8 mouse cellular contexts compared by ENCODE assay signal in genomic region chr7:18926041-18926790, GRCm38 (mm10). TPM values are rescaled to one million over a fixed set of nuclear protein-coding genes. Genes with fewer than 3 reads are reported as not detected.
DNase-seq lines count a peak whose midpoint lies in the region; ATAC-seq and TF ChIP-seq lines count a peak whose summit lies in the region.

No protein-coding gene starts in this region.

- H3K36me3 ChIP-seq in lung, embryonic 14.5 days (ENCODE audit: insufficient read depth), result no peaks in the 10 kb centered on the region
- H3K36me3 ChIP-seq in small intestine, adult 2 months (ENCODE audit: control insufficient read depth, insufficient read depth, low read length), result no peaks in the 10 kb centered on the region

- H3K9ac ChIP-seq in lung, embryonic 14.5 days, result peak overlapping the region; percentile 65

- H3K4me2 ChIP-seq in lung, embryonic 14.5 days, result peak overlapping the region; percentile 82

- peaks cover 34% of the 10 kb centered on the region for H3K27me3 ChIP-seq in lung, embryonic 14.5 days (ENCODE audit: insufficient read depth, low read length)
- peaks cover 24% of the 10 kb centered on the region for H3K27me3 ChIP-seq in small intestine, adult 2 months (ENCODE audit: control insufficient read depth, insufficient read depth, low read length)

- H3K27ac ChIP-seq in left cerebral cortex, adult 2 months, result peak overlapping the region; percentile 96
- peak overlapping the region; percentile 52; the same call in 1 of the 2 replicates for H3K27ac ChIP-seq in lung, embryonic 14.5 days (ENCODE audit: low read depth)
- no peak overlapping the region for H3K27ac ChIP-seq in small intestine, adult 2 months (ENCODE audit: insufficient read depth, low read depth, low read length)

- intact Hi-C loops in left cerebral cortex, adult 2 months (cut with DNase I), result loop anchor here (2.0 kb wide), 1 partner anchor 25 kb away; no protein-coding TSS in a partner anchor

- H3K4me1 ChIP-seq in lung, embryonic 14.5 days (ENCODE audit: insufficient read depth), result no peaks in the 10 kb centered on the region
- H3K4me1 ChIP-seq in small intestine, adult 2 months (ENCODE audit: control insufficient read depth, insufficient read depth, insufficient read length, low read length), result peaks cover 2% of the 10 kb centered on the region; the same call in 1 of the 2 replicates

- no peak for TF ChIP-seq POLR2A in small intestine, adult 2 months (IDR thresholded peaks at IDR 0.05; ENCODE audit: low read depth, low read length)

- 2% methylated on average over 33 of the region's 42 CpGs for WGBS in lung, embryonic 14.5 days
- 5% methylated on average over 42 of the region's 42 CpGs for WGBS in small intestine, adult 2 months

- H3K9me3 ChIP-seq in lung, embryonic 14.5 days (ENCODE audit: low read depth, low read length), result no peaks in the 10 kb centered on the region

- DNase-seq in left cerebral cortex, adult 2 months (ENCODE audit: extremely low spot score in 1 of 2, low spot score in 2 of 2), result peak in 1 of 2 experiments; percentile 53
- DNase-seq in left cerebral cortex, adult 9 months (ENCODE audit: low spot score in 2 of 2), result no peak
- peak; percentile 53 for DNase-seq in cerebellum, adult 8-10 months
- peak; percentile 80 for DNase-seq in heart, adult 8-10 months (ENCODE audit: low spot score)
- peak; percentile 57 for DNase-seq in kidney, adult 18-20 months
- DNase-seq in lung, embryonic 14.5 days, result peak; percentile 30

- H3K4me3 ChIP-seq in left cerebral cortex, adult 2 months, result peak overlapping the region; percentile 88
- H3K4me3 ChIP-seq in lung, embryonic 14.5 days (ENCODE audit: low read depth, low read length), result peak overlapping the region; percentile 44
- H3K4me3 ChIP-seq in small intestine, adult 2 months (ENCODE audit: low read depth, low read length), result peak overlapping the region; percentile 54

- peak; percentile 66 for ATAC-seq in lung, embryonic 14.5 days (ENCODE audit: insufficient read depth)
- ATAC-seq in megakaryocyte-erythroid progenitor cell, adult 5-6 weeks (replicated peaks; ENCODE audit: low FRiP score, low TSS enrichment, poor library complexity, severe bottlenecking), result no peak

- TF ChIP-seq CTCF in left cerebral cortex, adult 2 months (IDR thresholded peaks at IDR 0.05), result no peak
- TF ChIP-seq CTCF in lung, embryonic 14.5 days (IDR thresholded peaks at IDR 0.05; ENCODE audit: low read depth), result no peak
- TF ChIP-seq CTCF in small intestine, adult 2 months (IDR thresholded peaks at IDR 0.05; ENCODE audit: extremely low read depth, insufficient read length, insufficient replicate concordance, low read depth, low read length), result no peak

RNA-seq across cellular contexts. Expression of gene Nova2, which starts 0.5 kb away (rescaled TPM):
- total RNA-seq in left cerebral cortex, adult 2 months (2021), result 10 to 100 TPM; 79.9 to 86.4 TPM
- 1 to 10 TPM; 3.2 to 5.5 (median 5.1) TPM for total RNA-seq in heart, adult 8-10 months (2022)
- 1.2 TPM in 2 replicates for polyA plus RNA-seq in lung, embryonic 14.5 days (2014; fragmentation: Nextera tagmentation; extraction: Ambion mirVana)
- polyA plus RNA-seq in small intestine, adult 2 months (2012; rRNA removed), result 0.41 and 0.55 TPM in 2 replicates
- not detected in 2 replicates for total RNA-seq in megakaryocyte-erythroid progenitor cell, adult 5-6 weeks (2014; fragmentation: Nextera tagmentation)
- total RNA-seq in megakaryocyte-erythroid progenitor cell, adult 5-6 weeks (2017), result not detected in 2 replicates

RNA-seq across cellular contexts. Expression of gene Ccdc61, which starts 16.0 kb away (rescaled TPM):
- total RNA-seq in left cerebral cortex, adult 2 months (2021), result 10 to 100 TPM; 10.5 to 11.0 TPM
- 10 to 100 TPM in 1 of 4 experiments, 1 to 10 TPM in 3; 7.4 to 10.7 (median 8.9) TPM for total RNA-seq in heart, adult 8-10 months (2022)
- 20.4 and 24.7 TPM in 2 replicates for polyA plus RNA-seq in lung, embryonic 14.5 days (2014; fragmentation: Nextera tagmentation; extraction: Ambion mirVana)
- 11.1 and 21.4 TPM in 2 replicates for polyA plus RNA-seq in small intestine, adult 2 months (2012; rRNA removed)
- total RNA-seq in megakaryocyte-erythroid progenitor cell, adult 5-6 weeks (2014; fragmentation: Nextera tagmentation), result 23.6 and 42.3 TPM in 2 replicates
- 6.8 and 13.3 TPM in 2 replicates for total RNA-seq in megakaryocyte-erythroid progenitor cell, adult 5-6 weeks (2017)

RNA-seq across cellular contexts. Expression of gene Pglyrp1, which starts 55.1 kb away (rescaled TPM):
- total RNA-seq in left cerebral cortex, adult 2 months (2021), result 10 to 100 TPM; 18.8 to 25.6 TPM
- 1 to 10 TPM; 1.1 to 6.7 (median 1.6) TPM for total RNA-seq in heart, adult 8-10 months (2022)
- polyA plus RNA-seq in lung, embryonic 14.5 days (2014; fragmentation: Nextera tagmentation; extraction: Ambion mirVana), result 2.5 and 2.6 TPM in 2 replicates
- 268 and 499 TPM in 2 replicates for polyA plus RNA-seq in small intestine, adult 2 months (2012; rRNA removed)
- 1.9 and 43.9 TPM in 2 replicates for total RNA-seq in megakaryocyte-erythroid progenitor cell, adult 5-6 weeks (2014; fragmentation: Nextera tagmentation)
- 0.61 and 2.2 TPM in 2 replicates for total RNA-seq in megakaryocyte-erythroid progenitor cell, adult 5-6 weeks (2017)

Comparison
In these comparisons a context has a peak if more than half of its experiments do, and no peak if none do; other contexts are left out.
1. DNase-seq: peak in cerebellum, adult 8-10 months (single experiment), heart, adult 8-10 months (single experiment), kidney, adult 18-20 months (single experiment) and lung, embryonic 14.5 days (single experiment); none in left cerebral cortex, adult 9 months (0 of 2).
2. RNA of gene Nova2, which starts 0.5 kb away (total RNA-seq): 79.9 to 86.4 TPM in left cerebral cortex, adult 2 months; 3.2 to 5.5 TPM in heart, adult 8-10 months and not detected in megakaryocyte-erythroid progenitor cell, adult 5-6 weeks; every median in the first group is over 10 times any median in the second.
3. Peak in every context shown above with its lines, with median percentiles within 50 percentile points of each other: H3K4me3 ChIP-seq.